Mouse (Mus musculus) heart, embryonic 13.5 days (tissue): ENCODE results near the gene Exoc3. TPM values are rescaled to one million over a fixed set of nuclear protein-coding genes. Genes with fewer than 3 reads are reported as not detected.
A peak's percentile ranks its signal among the peaks of the same experiment; 100 is the strongest.

Experiments used
- ATAC-seq: fragments of 200-750 bp; cut with Nextera tagmentation; 2 replicates; pipeline ENCODE4 v1.8.0; 2017; ENCODE audit warnings: moderate TSS enrichment; ENCODE audit not compliant: insufficient number of reproducible peaks, low FRiP score, low TSS enrichment; ENCODE audit errors: extremely low read depth
- H3K27ac ChIP-seq: fragments of 300-500 bp; sonication (generic); replicated peaks from 2 replicates; pipeline ENCODE4 v1.5.1; 2015; ENCODE audit warnings: moderate library complexity, mild to moderate bottlenecking, inconsistent platforms
- H3K27me3 ChIP-seq: fragments of 300-500 bp; sonication (generic); replicated peaks from 2 replicates; pipeline ENCODE4 v1.6.1; 2015; ENCODE audit warnings: mild to moderate bottlenecking, inconsistent platforms
- H3K36me3 ChIP-seq: fragments of 300-500 bp; sonication (generic); 2 replicates; pipeline ENCODE4 v1.6.1; 2015; ENCODE audit warnings: mild to moderate bottlenecking, inconsistent platforms
- H3K4me1 ChIP-seq: fragments of 300-500 bp; sonication (generic); 2 replicates; pipeline ENCODE4 v1.6.1; 2015; ENCODE audit warnings: inconsistent platforms
- H3K4me2 ChIP-seq: fragments of 300-500 bp; sonication (generic); 2 replicates; pipeline ENCODE4 v1.6.1; 2015; ENCODE audit warnings: inconsistent platforms, mild to moderate bottlenecking, moderate library complexity
- H3K4me3 ChIP-seq: fragments of 300-500 bp; sonication (generic); 2 replicates; pipeline ENCODE4 v1.5.1; 2015; ENCODE audit warnings: moderate library complexity, mild to moderate bottlenecking, inconsistent platforms
- H3K9ac ChIP-seq: fragments of 300-500 bp; sonication (generic); 2 replicates; pipeline ENCODE4 v1.6.1; 2015; ENCODE audit warnings: inconsistent platforms, mild to moderate bottlenecking, moderate library complexity
- H3K9me3 ChIP-seq: fragments of 300-500 bp; sonication (generic); 2 replicates; pipeline ENCODE4 v1.6.1; 2016; ENCODE audit warnings: inconsistent platforms
- WGBS: fragments of 180-500 bp; shearing (Covaris S2); methylation state at CpG from one replicate; pipeline ENCODE4 v1.1.7; 2015; ENCODE audit warnings: mixed read lengths; 5-methylcytosine and 5-hydroxymethylcytosine counted together
- polyA plus RNA-seq: library from polyadenylated mRNA; unstranded; fragments of >200 nt; fragmentation: Nextera tagmentation; extraction: Ambion mirVana; gene quantifications from 2 replicates; pipeline ENCODE4 v1.2.1, GENCODE M21; 2015

The Exoc3 gene
- polyA plus RNA-seq, 1 experiment from 2014 or later = 46.9 TPM

- H3K27ac ChIP-seq = no peak overlapping the region
- H3K27me3 ChIP-seq = no peaks in the 10 kb centered on the region
- H3K4me1 ChIP-seq = 0 out of 2 replicates have a peak, but pooled peaks cover 6% of the 10 kb centered on the region
- no peak overlapping the region for H3K4me3 ChIP-seq
- H3K4me2 ChIP-seq = no peak overlapping the region
- H3K36me3 ChIP-seq = peaks cover 74% of the 10 kb centered on the region
- H3K9me3 ChIP-seq = no peaks in the 10 kb centered on the region
- ATAC-seq = no peak
- H3K9ac ChIP-seq = no peak overlapping the region
- 92% methylated on average over 5 of the region's 5 CpGs for WGBS
Measured at GRCm38 (mm10) chr13:74172036-74172435, 36.5 kb downstream of the Exoc3 start.

GRCm38 (mm10) chr13:74169446-74170164, 38.9 kb downstream of the Exoc3 start:
- Histone ChIP-seq H3K4me2 (no peak overlapping the region), H3K36me3 (peaks cover 54% of the 10 kb centered on the region), H3K4me3 (no peak overlapping the region), H3K9me3 (no peaks in the 10 kb centered on the region), H3K27ac (no peak overlapping the region), H3K4me1 (peaks cover 15% of the 10 kb centered on the region), H3K27me3 (0 out of 2 replicates have a peak, but pooled peaks cover 4% of the 10 kb centered on the region), H3K9ac (no peak overlapping the region)
- no peak for ATAC-seq
- 84% methylated on average over 10 of the region's 10 CpGs for WGBS

- Histone ChIP-seq H3K27ac (no peak overlapping the region), H3K4me3 (no peak overlapping the region), H3K4me1 (peaks cover 15% of the 10 kb centered on the region), H3K9ac (no peak overlapping the region), H3K4me2 (no peak overlapping the region), H3K27me3 (0 out of 2 replicates have a peak, but pooled peaks cover 4% of the 10 kb centered on the region), H3K9me3 (no peaks in the 10 kb centered on the region), H3K36me3 (peaks cover 33% of the 10 kb centered on the region)
- no peak for ATAC-seq
- WGBS = 77% methylated on average over 2 of the region's 2 CpGs
Measured at GRCm38 (mm10) chr13:74167492-74167891, 41.0 kb downstream of the Exoc3 start.

GRCm38 (mm10) chr13:74167057-74167413, 41.5 kb downstream of the Exoc3 start:
- WGBS = 7% methylated on average over 9 of the region's 9 CpGs
- Histone ChIP-seq H3K9ac (peak overlapping the region; percentile 81), H3K4me1 (peaks cover 15% of the 10 kb centered on the region), H3K4me2 (peak overlapping the region; percentile 85), H3K27me3 (0 out of 2 replicates have a peak, but pooled peaks cover 4% of the 10 kb centered on the region), H3K36me3 (peaks cover 28% of the 10 kb centered on the region), H3K9me3 (no peaks in the 10 kb centered on the region), H3K27ac (no peak overlapping the region), H3K4me3 (peak overlapping the region; percentile 63)
- ATAC-seq = 0 out of 2 replicates have a peak, but pooled peaks have one; percentile 11

- 0 out of 2 replicates have a peak, but pooled peaks cover 4% of the 10 kb centered on the region for H3K27me3 ChIP-seq
- peaks cover 15% of the 10 kb centered on the region for H3K4me1 ChIP-seq
- H3K9ac ChIP-seq = peak overlapping the region; percentile 81
- H3K4me2 ChIP-seq = peak overlapping the region; percentile 85
- WGBS = 8% methylated on average over 19 of the region's 19 CpGs
- peak; percentile 45; the same call in 1 of the 2 replicates for ATAC-seq
- H3K9me3 ChIP-seq = no peaks in the 10 kb centered on the region
- peaks cover 23% of the 10 kb centered on the region for H3K36me3 ChIP-seq
- peak overlapping the region; percentile 63 for H3K4me3 ChIP-seq
- no peak overlapping the region for H3K27ac ChIP-seq
Measured at GRCm38 (mm10) chr13:74166348-74167056, 42.0 kb downstream of the Exoc3 start.

GRCm38 (mm10) chr13:74147327-74147726, 61.2 kb downstream of the Exoc3 start:
- H3K9me3 ChIP-seq = no peaks in the 10 kb centered on the region
- H3K27me3 ChIP-seq = no peaks in the 10 kb centered on the region
- no peak overlapping the region for H3K4me3 ChIP-seq
- no peaks in the 10 kb centered on the region for H3K36me3 ChIP-seq
- H3K4me2 ChIP-seq = no peak overlapping the region
- no peaks in the 10 kb centered on the region for H3K4me1 ChIP-seq
- ATAC-seq = no peak
- no peak overlapping the region for H3K9ac ChIP-seq
- WGBS = 49% methylated on average over 2 of the region's 2 CpGs
- H3K27ac ChIP-seq = no peak overlapping the region

- no peak for ATAC-seq
- Histone ChIP-seq H3K9ac (no peak overlapping the region), H3K36me3 (no peaks in the 10 kb centered on the region), H3K9me3 (no peaks in the 10 kb centered on the region), H3K4me1 (no peaks in the 10 kb centered on the region), H3K4me2 (no peak overlapping the region), H3K4me3 (no peak overlapping the region), H3K27me3 (no peaks in the 10 kb centered on the region), H3K27ac (no peak overlapping the region)
- WGBS = 81% methylated on average over 3 of the region's 3 CpGs
Measured at GRCm38 (mm10) chr13:74145983-74146622, 62.4 kb downstream of the Exoc3 start.

GRCm38 (mm10) chr13:74144120-74144884, 64.2 kb downstream of the Exoc3 start:
- no peaks in the 10 kb centered on the region for H3K4me1 ChIP-seq
- ATAC-seq = no peak
- H3K9ac ChIP-seq = no peak overlapping the region
- H3K4me3 ChIP-seq = no peak overlapping the region
- 61% methylated on average over 7 of the region's 7 CpGs for WGBS
- no peaks in the 10 kb centered on the region for H3K36me3 ChIP-seq
- no peaks in the 10 kb centered on the region for H3K9me3 ChIP-seq
- H3K27me3 ChIP-seq = no peaks in the 10 kb centered on the region
- H3K4me2 ChIP-seq = no peak overlapping the region
- no peak overlapping the region for H3K27ac ChIP-seq

- H3K27ac ChIP-seq = no peak overlapping the region
- H3K9ac ChIP-seq = no peak overlapping the region
- WGBS = 68% methylated on average over 3 of the region's 3 CpGs
- no peak overlapping the region for H3K4me2 ChIP-seq
- H3K9me3 ChIP-seq = no peaks in the 10 kb centered on the region
- H3K27me3 ChIP-seq = no peaks in the 10 kb centered on the region
- no peaks in the 10 kb centered on the region for H3K36me3 ChIP-seq
- H3K4me3 ChIP-seq = no peak overlapping the region
- no peaks in the 10 kb centered on the region for H3K4me1 ChIP-seq
- ATAC-seq = no peak
Measured at GRCm38 (mm10) chr13:74143282-74143681, 65.2 kb downstream of the Exoc3 start.

GRCm38 (mm10) chr13:74140793-74141192, 67.7 kb downstream of the Exoc3 start:
- Histone ChIP-seq H3K9ac (no peak overlapping the region), H3K9me3 (no peaks in the 10 kb centered on the region), H3K4me2 (no peak overlapping the region), H3K4me1 (no peaks in the 10 kb centered on the region), H3K4me3 (no peak overlapping the region), H3K36me3 (no peaks in the 10 kb centered on the region), H3K27ac (no peak overlapping the region), H3K27me3 (no peaks in the 10 kb centered on the region)
- ATAC-seq = no peak
- 79% methylated on average over 6 of the region's 6 CpGs for WGBS
